Mouse (Mus musculus) WW6 (cell line): ENCODE data around the gene Atp6v1d.

Source experiments
- DNase-seq: peaks from one replicate; pipeline ENCODE4 v3.0.0-alpha.2; 2013; ENCODE audit warnings: low read depth, low spot score

The Atp6v1d gene

GRCm38 (mm10) chr12:78794236-78794635 lies 67.2 kb downstream of the Atp6v1d start:
- no peak for DNase-seq

DNA sequence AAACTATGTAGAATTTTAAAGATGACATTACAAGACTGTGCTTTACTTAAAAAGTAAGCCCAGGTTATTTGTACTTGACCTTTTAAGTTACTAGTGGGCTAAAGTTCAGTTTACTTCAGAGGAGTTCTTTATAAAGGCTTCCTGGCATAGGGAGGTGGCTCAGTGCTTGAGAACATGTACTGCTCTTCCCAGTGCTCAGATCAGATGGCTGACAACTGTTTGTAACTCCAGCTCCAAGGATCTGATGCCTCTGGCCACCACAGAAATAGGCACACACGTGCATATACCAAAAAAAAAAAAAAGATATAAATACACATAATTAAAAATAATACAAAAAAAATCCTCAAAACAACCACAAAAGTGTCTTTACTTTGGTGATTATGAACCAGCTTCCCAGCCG lies 70.6 kb downstream of the Atp6v1d start:
- no peak for DNase-seq
